Mouse (Mus musculus) kidney, adult 2 months (tissue): ENCODE results near the gene Ccdc88c. TPM values are rescaled to one million over a fixed set of nuclear protein-coding genes. Genes with fewer than 3 reads are reported as not detected.

Experiments
- DNase-seq: peaks from one replicate; pipeline ENCODE4 v3.0.0; 2021
- H3K27ac ChIP-seq: fragments of 200-500 bp; 2 replicates; pipeline ENCODE4 v1.5.1; 2012; ENCODE audit warnings: low read depth, low read length, control low read depth, inconsistent platforms; ENCODE audit not compliant: insufficient read depth
- H3K27me3 ChIP-seq: fragments of 200-500 bp; replicated peaks from 2 replicates; pipeline ENCODE4 v1.6.1; 2012; ENCODE audit warnings: mild to moderate bottlenecking, moderate library complexity, low read length, inconsistent platforms; ENCODE audit not compliant: control insufficient read depth, insufficient read depth
- H3K36me3 ChIP-seq: fragments of 200-500 bp; 2 replicates; pipeline ENCODE4 v1.6.1; 2012; ENCODE audit warnings: mild to moderate bottlenecking, moderate library complexity, low read length, inconsistent platforms; ENCODE audit not compliant: control insufficient read depth, insufficient read depth
- H3K4me1 ChIP-seq: fragments of 200-500 bp; 2 replicates; pipeline ENCODE4 v1.6.1; 2011; ENCODE audit warnings: low read length; ENCODE audit not compliant: control insufficient read depth, insufficient read depth
- H3K4me3 ChIP-seq: fragments of 200-500 bp; 2 replicates; pipeline ENCODE4 v1.5.1; 2011; ENCODE audit warnings: mild to moderate bottlenecking, low read depth, low read length, control low read depth; ENCODE audit not compliant: insufficient read depth
- CTCF ChIP-seq: fragments of 200-500 bp; conservative IDR thresholded peaks from 2 replicates; pipeline ENCODE4 v1.5.1; 2011; ENCODE audit warnings: low read depth, mild to moderate bottlenecking, control low read depth, low read length, moderate library complexity, mixed read lengths; ENCODE audit not compliant: insufficient read depth, insufficient read length
- POLR2A ChIP-seq: fragments of 200-500 bp; IDR thresholded peaks from one replicate; pipeline ENCODE4 v1.6.1; 2011; ENCODE audit warnings: low read depth, low read length, control low read depth
- WGBS: fragments of 180-500 bp; shearing (Covaris S2); methylation state at CpG from one replicate; pipeline ENCODE4 v1.1.7; 2018; 5-methylcytosine and 5-hydroxymethylcytosine counted together
- polyA plus RNA-seq: library from polyadenylated mRNA; depleted of rRNA; stranded (reverse); fragments of >200 nt; gene quantifications from 2 replicates; pipeline ENCODE4 v1.2.3, GENCODE M21; 2012

The Ccdc88c gene
- polyA plus RNA-seq, 1 experiment, result 6.6 TPM

GRCm38 (mm10) chr12:100937441-100938360 lies 91.2 kb downstream of the Ccdc88c start:
- no peaks in the 10 kb centered on the region for H3K27me3 ChIP-seq
- H3K36me3 ChIP-seq, result no peaks in the 10 kb centered on the region
- no peak overlapping the region for H3K4me3 ChIP-seq
- H3K4me1 ChIP-seq, result peaks cover 9% of the 10 kb centered on the region; the same call in 1 of the 2 replicates
- DNase-seq, result peak; percentile 65
- TF ChIP-seq CTCF, result no peak
- no peak for TF ChIP-seq POLR2A
- H3K27ac ChIP-seq, result no peak overlapping the region
- WGBS, result 60% methylated on average over 21 of the region's 21 CpGs

- DNase-seq, result peak; percentile 92
- Histone ChIP-seq H3K36me3 (no peaks in the 10 kb centered on the region), H3K27ac (no peak overlapping the region; the same call in 1 of the 2 replicates), H3K4me1 (peaks cover 9% of the 10 kb centered on the region; the same call in 1 of the 2 replicates), H3K4me3 (no peak overlapping the region), H3K27me3 (no peaks in the 10 kb centered on the region)
- WGBS, result 54% methylated on average over 4 of the region's 4 CpGs
- TF ChIP-seq POLR2A (no peak), CTCF (no peak)
These were observed 92.1 kb downstream of the Ccdc88c start for GRCm38 (mm10) chr12:100936737-100937136.

GRCm38 (mm10) chr12:100936116-100936515 lies 92.7 kb downstream of the Ccdc88c start:
- no peaks in the 10 kb centered on the region for H3K36me3 ChIP-seq
- H3K4me3 ChIP-seq, result no peak overlapping the region
- DNase-seq, result peak; percentile 80
- no peaks in the 10 kb centered on the region for H3K27me3 ChIP-seq
- no peak overlapping the region; the same call in 1 of the 2 replicates for H3K27ac ChIP-seq
- 22% methylated on average over 2 of the region's 2 CpGs for WGBS
- H3K4me1 ChIP-seq, result peaks cover 9% of the 10 kb centered on the region; the same call in 1 of the 2 replicates
- TF ChIP-seq POLR2A, result no peak
- peak; percentile 95 for TF ChIP-seq CTCF

- Histone ChIP-seq H3K4me1 (peaks cover 9% of the 10 kb centered on the region; the same call in 1 of the 2 replicates), H3K27me3 (no peaks in the 10 kb centered on the region), H3K4me3 (no peak overlapping the region), H3K36me3 (no peaks in the 10 kb centered on the region), H3K27ac (peak overlapping the region; percentile 59)
- TF ChIP-seq POLR2A (no peak), CTCF (no peak)
- peak; percentile 91 for DNase-seq
- WGBS, result 59% methylated on average over 5 of the region's 5 CpGs
These were observed 94.1 kb downstream of the Ccdc88c start for GRCm38 (mm10) chr12:100934796-100935195.

GRCm38 (mm10) chr12:100931653-100932052 lies 97.2 kb downstream of the Ccdc88c start:
- Histone ChIP-seq H3K27ac (no peak overlapping the region), H3K4me3 (no peak overlapping the region), H3K27me3 (no peaks in the 10 kb centered on the region), H3K36me3 (no peaks in the 10 kb centered on the region), H3K4me1 (peaks cover 4% of the 10 kb centered on the region; the same call in 1 of the 2 replicates)
- WGBS, result 90% methylated on average over 14 of the region's 14 CpGs
- DNase-seq, result no peak
- TF ChIP-seq CTCF (no peak), POLR2A (no peak)

GRCm38 (mm10) chr12:100928286-100928685 lies 100.6 kb downstream of the Ccdc88c start:
- DNase-seq, result no peak
- TF ChIP-seq CTCF (no peak), POLR2A (no peak)
- 90% methylated on average over 9 of the region's 9 CpGs for WGBS

More at GRCm38 (mm10) chr12:100928286-100928685, 100.6 kb downstream of the Ccdc88c start:
- no peaks in the 10 kb centered on the region for H3K27me3 ChIP-seq
- no peaks in the 10 kb centered on the region for H3K36me3 ChIP-seq
- H3K4me3 ChIP-seq, result no peak overlapping the region
- H3K4me1 ChIP-seq, result no peaks in the 10 kb centered on the region
- H3K27ac ChIP-seq, result no peak overlapping the region
